Mouse (Mus musculus) liver, embryonic 11.5 days (tissue): ENCODE data around the gene Fank1. TPM values are rescaled to one million over a fixed set of nuclear protein-coding genes. Genes with fewer than 3 reads are reported as not detected.

Experiments
- ATAC-seq: fragments of 200-750 bp; cut with Nextera tagmentation; replicated peaks from 2 replicates; pipeline ENCODE4 v1.8.0; 2017; ENCODE audit warnings: moderate number of reproducible peaks, mild to moderate bottlenecking, moderate TSS enrichment, moderate library complexity; ENCODE audit not compliant: low FRiP score
- DNase-seq: peaks from one replicate; pipeline ENCODE4 v3.0.0-alpha.2; 2017; ENCODE audit warnings: low spot score
- H3K27ac ChIP-seq: fragments of 300-500 bp; sonication (generic); 2 replicates; pipeline ENCODE4 v1.5.1; 2014; ENCODE audit warnings: mild to moderate bottlenecking, low read depth, low read length, control low read depth
- H3K27me3 ChIP-seq: fragments of 300-500 bp; sonication (generic); replicated peaks from 2 replicates; pipeline ENCODE4 v1.6.1; 2014; ENCODE audit warnings: low read length, mixed read lengths; ENCODE audit not compliant: control insufficient read depth, insufficient read depth
- H3K36me3 ChIP-seq: fragments of 300-500 bp; sonication (generic); 2 replicates; pipeline ENCODE4 v1.6.1; 2014; ENCODE audit warnings: mild to moderate bottlenecking, low read length, moderate library complexity, mixed read lengths; ENCODE audit not compliant: control insufficient read depth, insufficient read depth
- H3K4me1 ChIP-seq: fragments of 300-500 bp; sonication (generic); replicated peaks from 2 replicates; pipeline ENCODE4 v1.6.1; 2014; ENCODE audit warnings: low read length, mixed read lengths; ENCODE audit not compliant: control insufficient read depth, insufficient read depth
- H3K4me2 ChIP-seq: fragments of 300-500 bp; sonication (generic); 2 replicates; pipeline ENCODE4 v1.6.1; 2014; ENCODE audit warnings: mild to moderate bottlenecking, control low read depth, moderate library complexity
- H3K4me3 ChIP-seq: fragments of 300-500 bp; sonication (generic); 2 replicates; pipeline ENCODE4 v1.5.1; 2014; ENCODE audit warnings: low read depth, low read length, control low read depth
- H3K9ac ChIP-seq: fragments of 300-500 bp; sonication (generic); 2 replicates; pipeline ENCODE4 v1.6.1; 2014; ENCODE audit warnings: low read depth, low read length, control low read depth
- H3K9me3 ChIP-seq: fragments of 300-500 bp; sonication (generic); 2 replicates; pipeline ENCODE4 v1.6.1; 2016; ENCODE audit warnings: low read length, inconsistent platforms, mixed read lengths; ENCODE audit not compliant: control insufficient read depth
- WGBS: fragments of 180-500 bp; shearing (Covaris S2); extraction: QIAGEN DNeasy Blood & Tissue Kit; methylation state at CpG from one replicate; pipeline ENCODE4 v1.1.7; 2014; 5-methylcytosine and 5-hydroxymethylcytosine counted together
- polyA plus RNA-seq: library from polyadenylated mRNA; unstranded; fragments of >200 nt; fragmentation: Nextera tagmentation; extraction: Ambion mirVana; gene quantifications from 2 replicates; pipeline ENCODE4 v1.2.1, GENCODE M21; 2014

The Fank1 gene
- polyA plus RNA-seq, 1 experiment from 2014 or later, result not detected

- Histone ChIP-seq H3K9me3 (no peaks in the 10 kb centered on the region), H3K4me3 (no peak overlapping the region), H3K9ac (no peak overlapping the region), H3K27ac (no peak overlapping the region), H3K27me3 (no peaks in the 10 kb centered on the region), H3K4me2 (no peak overlapping the region), H3K4me1 (no peaks in the 10 kb centered on the region), H3K36me3 (no peaks in the 10 kb centered on the region)
- DNase-seq (no peak), ATAC-seq (no peak)
- 70% methylated on average over 6 of the region's 6 CpGs for WGBS
These were observed 14.0 kb upstream of the Fank1 start for GRCm38 (mm10) chr7:133762696-133763095.

- H3K9ac ChIP-seq, result no peak overlapping the region
- H3K4me3 ChIP-seq, result no peak overlapping the region
- ATAC-seq, result no peak
- H3K4me2 ChIP-seq, result no peak overlapping the region
- WGBS, result 62% methylated on average over 2 of the region's 2 CpGs
- no peak for DNase-seq
- H3K4me1 ChIP-seq, result no peaks in the 10 kb centered on the region
- H3K36me3 ChIP-seq, result no peaks in the 10 kb centered on the region
- H3K27ac ChIP-seq, result no peak overlapping the region
- H3K27me3 ChIP-seq, result no peaks in the 10 kb centered on the region
- no peaks in the 10 kb centered on the region for H3K9me3 ChIP-seq
These were observed 12.2 kb upstream of the Fank1 start for GRCm38 (mm10) chr7:133764425-133764824.

- Histone ChIP-seq H3K4me2 (no peak overlapping the region), H3K27ac (no peak overlapping the region), H3K9ac (no peak overlapping the region), H3K36me3 (no peaks in the 10 kb centered on the region), H3K4me1 (no peaks in the 10 kb centered on the region), H3K4me3 (no peak overlapping the region), H3K9me3 (no peaks in the 10 kb centered on the region), H3K27me3 (no peaks in the 10 kb centered on the region)
- 75% methylated on average over 10 of the region's 10 CpGs for WGBS
- ATAC-seq (no peak), DNase-seq (no peak)
These were observed 11.3 kb upstream of the Fank1 start for GRCm38 (mm10) chr7:133765240-133765848.

- Histone ChIP-seq H3K27ac (no peak overlapping the region), H3K4me1 (no peaks in the 10 kb centered on the region), H3K4me3 (no peak overlapping the region), H3K9me3 (no peaks in the 10 kb centered on the region), H3K4me2 (no peak overlapping the region), H3K9ac (no peak overlapping the region), H3K36me3 (no peaks in the 10 kb centered on the region), H3K27me3 (no peaks in the 10 kb centered on the region)
- ATAC-seq (no peak), DNase-seq (no peak)
- 93% methylated on average over 13 of the region's 13 CpGs for WGBS
These were observed 10.8 kb upstream of the Fank1 start for GRCm38 (mm10) chr7:133765849-133766243.

- WGBS, result 82% methylated on average over 4 of the region's 4 CpGs
- no peaks in the 10 kb centered on the region for H3K9me3 ChIP-seq
- no peaks in the 10 kb centered on the region for H3K27me3 ChIP-seq
- H3K4me3 ChIP-seq, result no peak overlapping the region
- H3K4me1 ChIP-seq, result no peaks in the 10 kb centered on the region
- H3K9ac ChIP-seq, result no peak overlapping the region
- no peak overlapping the region for H3K4me2 ChIP-seq
- DNase-seq, result no peak
- no peak overlapping the region for H3K27ac ChIP-seq
- H3K36me3 ChIP-seq, result no peaks in the 10 kb centered on the region
- no peak for ATAC-seq
These were observed 8.6 kb upstream of the Fank1 start for GRCm38 (mm10) chr7:133768027-133768426.

GRCm38 (mm10) chr7:133768517-133768916 is 8.1 kb upstream of the Fank1 start:
- H3K4me3 ChIP-seq, result no peak overlapping the region
- no peaks in the 10 kb centered on the region for H3K36me3 ChIP-seq
- H3K27me3 ChIP-seq, result no peaks in the 10 kb centered on the region
- WGBS, result 74% methylated on average over 5 of the region's 5 CpGs
- no peaks in the 10 kb centered on the region for H3K9me3 ChIP-seq
- H3K27ac ChIP-seq, result no peak overlapping the region
- H3K9ac ChIP-seq, result no peak overlapping the region
- ATAC-seq (no peak), DNase-seq (no peak)
- no peaks in the 10 kb centered on the region for H3K4me1 ChIP-seq
- H3K4me2 ChIP-seq, result no peak overlapping the region

- Histone ChIP-seq H3K4me1 (peaks cover 6% of the 10 kb centered on the region), H3K27ac (no peak overlapping the region), H3K4me2 (no peak overlapping the region; the same call in 1 of the 2 replicates), H3K4me3 (no peak overlapping the region), H3K27me3 (no peaks in the 10 kb centered on the region), H3K9me3 (no peaks in the 10 kb centered on the region), H3K36me3 (no peaks in the 10 kb centered on the region), H3K9ac (no peak overlapping the region)
- ATAC-seq, result no peak
- DNase-seq, result no peak
- WGBS, result 50% methylated on average over 5 of the region's 5 CpGs
These were observed 1.5 kb upstream of the Fank1 start for GRCm38 (mm10) chr7:133775179-133775578.

- Histone ChIP-seq H3K4me1 (peaks cover 6% of the 10 kb centered on the region), H3K9ac (peak overlapping the region; percentile 81), H3K27me3 (no peaks in the 10 kb centered on the region), H3K4me3 (peak overlapping the region; percentile 77), H3K9me3 (no peaks in the 10 kb centered on the region), H3K36me3 (no peaks in the 10 kb centered on the region), H3K27ac (no peak overlapping the region; the same call in 1 of the 2 replicates), H3K4me2 (peak overlapping the region; percentile 91)
- DNase-seq (no peak), ATAC-seq (peak; percentile 81)
- WGBS, result 4% methylated on average over 38 of the region's 38 CpGs
These were observed 650 bp upstream of the Fank1 start for GRCm38 (mm10) chr7:133775796-133776625.

- H3K9me3 ChIP-seq, result no peaks in the 10 kb centered on the region
- no peak for DNase-seq
- H3K27ac ChIP-seq, result no peak overlapping the region
- WGBS, result 61% methylated on average over 6 of the region's 6 CpGs
- H3K27me3 ChIP-seq, result no peaks in the 10 kb centered on the region
- H3K4me1 ChIP-seq, result no peaks in the 10 kb centered on the region
- no peak overlapping the region for H3K9ac ChIP-seq
- no peak overlapping the region for H3K4me2 ChIP-seq
- H3K36me3 ChIP-seq, result no peaks in the 10 kb centered on the region
- ATAC-seq, result no peak
- no peak overlapping the region for H3K4me3 ChIP-seq
These were observed 4.9 kb downstream of the Fank1 start for GRCm38 (mm10) chr7:133781583-133781982.
